Mouse (Mus musculus) heart, adult 2 months (tissue): ENCODE data around the gene Mon1b.

ENCODE experiments used
- CTCF ChIP-seq: fragments of 200-600 bp; IDR thresholded peaks from 2 replicates; pipeline ENCODE4 v1.8.1; 2022; ENCODE audit warnings: antibody characterized with exemption, mild to moderate bottlenecking, moderate library complexity
- POLR2A ChIP-seq: fragments of 200-500 bp; IDR thresholded peaks from 2 replicates; pipeline ENCODE4 v1.6.1; 2011; ENCODE audit warnings: mild to moderate bottlenecking, low read depth, low read length, control low read depth; ENCODE audit not compliant: insufficient read depth

DNA sequence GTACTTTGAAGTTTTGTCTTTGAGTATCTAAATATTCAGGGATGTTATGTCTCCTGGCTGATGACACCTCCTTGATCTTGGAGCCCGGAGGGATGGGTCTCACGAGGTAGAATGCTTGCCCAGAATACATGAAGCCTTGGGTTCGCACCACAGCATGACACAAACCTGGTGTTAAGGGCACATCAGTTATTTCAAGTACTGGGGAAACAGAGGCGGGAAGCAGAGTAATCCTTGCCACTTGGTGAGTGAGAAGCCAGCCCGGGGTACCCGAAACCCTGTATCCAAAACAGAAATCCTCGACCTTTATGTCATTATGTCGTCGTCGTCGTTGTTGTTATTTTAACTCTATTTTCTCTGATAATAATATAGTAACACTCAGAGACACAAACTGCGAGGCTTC, 1.2 kb upstream of the Mon1b start:
- TF ChIP-seq CTCF (no peak), POLR2A (no peak)
